Mouse (Mus musculus): ENCODE measurements around the gene Rhoj. TPM values are rescaled to one million over a fixed set of nuclear protein-coding genes. Genes with fewer than 3 reads are reported as not detected.

The Rhoj gene
- polyA plus RNA-seq (2015; fragmentation: Nextera tagmentation; extraction: Ambion mirVana): 64.0 and 69.3 TPM in 2 replicates

DNA sequence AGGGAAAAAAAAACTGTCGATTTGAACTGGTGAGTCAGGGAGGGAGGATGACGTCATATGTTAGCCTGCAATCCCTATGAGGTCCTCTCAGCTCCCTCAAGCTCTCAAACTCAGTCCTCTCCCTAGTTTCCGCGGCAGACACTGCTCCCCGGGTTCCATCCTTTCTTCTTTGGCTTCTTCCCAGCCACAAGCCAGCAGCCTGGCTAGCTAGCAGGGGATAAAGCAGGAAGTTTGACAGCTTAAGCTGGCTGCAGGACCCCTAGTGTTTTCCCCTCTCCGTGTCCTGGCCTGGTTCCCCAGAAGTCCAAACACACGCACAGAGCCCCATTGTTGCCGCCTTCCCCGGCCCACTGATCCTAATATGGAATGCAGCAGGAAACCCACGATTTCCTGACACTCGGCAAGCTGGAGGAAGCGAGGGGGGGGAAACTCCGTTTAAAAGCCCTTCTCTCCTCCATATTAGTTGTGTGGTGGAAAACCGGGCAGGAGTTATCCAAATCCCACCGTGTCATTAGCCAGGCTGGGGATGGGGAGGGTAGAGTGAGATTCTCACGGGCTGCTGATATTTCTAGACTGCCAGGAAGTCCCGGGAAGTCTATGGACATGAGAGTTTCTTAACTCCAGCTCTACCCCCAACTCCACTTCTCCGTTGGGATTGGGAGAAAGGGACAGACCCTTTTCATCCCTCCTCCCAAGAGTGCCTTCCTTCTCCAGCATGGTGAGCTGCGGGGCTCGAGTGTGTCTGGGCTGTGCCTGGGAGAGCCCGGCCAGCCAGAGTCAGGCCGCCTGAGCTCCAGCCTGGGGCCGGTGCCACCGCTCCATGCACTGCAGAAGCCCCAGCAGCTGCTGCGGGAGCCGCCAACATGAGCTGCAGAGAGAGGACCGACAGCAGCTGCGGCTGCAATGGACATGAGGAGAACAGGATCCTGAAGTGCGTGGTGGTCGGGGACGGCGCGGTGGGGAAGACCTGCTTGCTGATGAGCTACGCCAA, at the start of gene Rhoj:
Gene Rhoj (plus strand): TSS at position 362 of the 991 bp plus-strand sequence.
- H3K36me3 ChIP-seq: no peaks in the 10 kb centered on the region
- no peaks in the 10 kb centered on the region for H3K27me3 ChIP-seq
- H3K27ac ChIP-seq: peak within 1 kb of the TSS; percentile 97
- H3K4me3 ChIP-seq: peak within 1 kb of the TSS; percentile 60
- peaks cover 22% of the 10 kb centered on the region for H3K4me1 ChIP-seq
- no peaks in the 10 kb centered on the region for H3K9me3 ChIP-seq
- ATAC-seq (ENCODE audit: borderline replicate concordance, extremely low read depth, low FRiP score, low TSS enrichment): peak; percentile 86
- WGBS: 0% methylated on average over 34 of the region's 34 CpGs
- peak within 1 kb of the TSS; percentile 74 for H3K9ac ChIP-seq
- H3K4me2 ChIP-seq: peak within 1 kb of the TSS; percentile 89

DNA sequence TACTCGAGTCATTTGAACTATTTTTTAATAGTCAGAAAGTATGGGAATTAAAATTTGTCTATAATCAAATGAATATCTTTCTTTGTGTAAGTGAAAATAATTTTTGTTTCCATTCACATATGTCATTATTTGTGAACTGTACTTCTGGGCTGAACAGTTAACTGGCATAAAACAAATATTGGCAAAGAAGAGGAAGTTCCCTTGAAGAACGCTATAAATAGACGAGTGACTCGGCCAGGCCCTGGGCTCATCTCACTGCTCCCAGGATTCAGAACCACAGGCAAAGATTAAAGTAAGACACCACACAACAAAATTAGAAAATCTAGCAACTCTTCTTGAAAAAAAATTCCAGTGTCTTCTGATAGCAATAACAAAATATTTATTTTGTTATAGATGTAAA, 36.4 kb upstream of the Rhoj start:
- no peak for ATAC-seq (ENCODE audit: borderline replicate concordance, extremely low read depth, low FRiP score, low TSS enrichment)

DNA sequence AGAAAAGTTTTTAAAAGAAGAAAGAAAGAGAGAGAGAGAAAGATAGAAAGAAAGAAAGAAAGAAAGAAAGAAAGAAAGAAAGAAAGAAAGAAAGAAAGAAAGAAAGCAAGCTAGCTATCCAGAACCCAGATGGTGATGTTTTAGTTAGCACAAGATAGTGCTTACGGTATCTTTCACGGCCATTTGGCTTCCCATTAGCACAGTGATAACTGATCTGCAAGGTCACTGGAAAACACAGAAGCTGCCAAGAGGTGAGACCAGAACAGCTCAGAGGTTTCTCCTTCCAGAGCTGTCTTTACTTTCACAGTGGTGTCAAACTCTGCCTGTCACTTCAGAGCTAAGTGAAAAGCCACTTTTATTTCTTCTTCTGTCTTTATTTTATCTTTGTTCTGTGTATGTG, 32.4 kb upstream of the Rhoj start:
- no peak overlapping the region for H3K9ac ChIP-seq
- WGBS: 54% methylated on average over 2 of the region's 2 CpGs

More for the DNA sequence above, 36.4 kb upstream of the Rhoj start:
- H3K36me3 ChIP-seq: no peaks in the 10 kb centered on the region
- no peaks in the 10 kb centered on the region for H3K9me3 ChIP-seq
- H3K27ac ChIP-seq: no peak overlapping the region
- no peak overlapping the region for H3K9ac ChIP-seq
- H3K27me3 ChIP-seq: no peaks in the 10 kb centered on the region
- no peaks in the 10 kb centered on the region for H3K4me1 ChIP-seq
- no peak overlapping the region for H3K4me3 ChIP-seq
- 23% methylated on average over 4 of the region's 4 CpGs for WGBS
- no peak overlapping the region for H3K4me2 ChIP-seq

DNA sequence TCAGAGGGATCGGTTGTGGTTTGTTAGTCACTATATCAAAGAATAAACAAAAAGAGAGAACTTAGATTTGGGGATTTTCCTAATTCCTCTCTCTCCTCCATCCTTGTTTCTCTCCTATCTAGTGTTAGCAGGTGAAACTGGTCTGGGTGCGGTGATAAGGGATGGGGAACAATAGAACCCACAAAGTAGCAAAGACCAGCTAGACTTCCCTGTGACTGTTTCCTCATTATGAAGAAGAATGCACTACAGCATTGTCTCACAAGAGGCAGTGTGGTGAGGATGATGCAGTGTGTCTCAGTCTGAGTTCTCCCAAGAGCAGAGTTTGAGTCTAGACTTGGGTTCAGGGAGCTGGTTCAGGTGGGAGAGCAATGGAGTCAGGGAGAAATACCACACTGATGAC, 30.7 kb upstream of the Rhoj start:
- no peaks in the 10 kb centered on the region for H3K9me3 ChIP-seq
- no peak overlapping the region for H3K27ac ChIP-seq
- no peak overlapping the region for H3K9ac ChIP-seq
- H3K4me1 ChIP-seq: no peaks in the 10 kb centered on the region
- no peak for ATAC-seq (ENCODE audit: borderline replicate concordance, extremely low read depth, low FRiP score, low TSS enrichment)
- no peaks in the 10 kb centered on the region for H3K36me3 ChIP-seq
- 79% methylated on average over 2 of the region's 2 CpGs for WGBS
- no peak overlapping the region for H3K4me2 ChIP-seq
- no peaks in the 10 kb centered on the region for H3K27me3 ChIP-seq
- H3K4me3 ChIP-seq: no peak overlapping the region

More for the DNA sequence above, 32.4 kb upstream of the Rhoj start:
- H3K27ac ChIP-seq: no peak overlapping the region
- H3K36me3 ChIP-seq: no peaks in the 10 kb centered on the region
- H3K9me3 ChIP-seq: no peaks in the 10 kb centered on the region
- no peak for ATAC-seq (ENCODE audit: borderline replicate concordance, extremely low read depth, low FRiP score, low TSS enrichment)
- H3K4me2 ChIP-seq: no peak overlapping the region
- H3K4me3 ChIP-seq: no peak overlapping the region
- H3K4me1 ChIP-seq: no peaks in the 10 kb centered on the region
- no peaks in the 10 kb centered on the region for H3K27me3 ChIP-seq

DNA sequence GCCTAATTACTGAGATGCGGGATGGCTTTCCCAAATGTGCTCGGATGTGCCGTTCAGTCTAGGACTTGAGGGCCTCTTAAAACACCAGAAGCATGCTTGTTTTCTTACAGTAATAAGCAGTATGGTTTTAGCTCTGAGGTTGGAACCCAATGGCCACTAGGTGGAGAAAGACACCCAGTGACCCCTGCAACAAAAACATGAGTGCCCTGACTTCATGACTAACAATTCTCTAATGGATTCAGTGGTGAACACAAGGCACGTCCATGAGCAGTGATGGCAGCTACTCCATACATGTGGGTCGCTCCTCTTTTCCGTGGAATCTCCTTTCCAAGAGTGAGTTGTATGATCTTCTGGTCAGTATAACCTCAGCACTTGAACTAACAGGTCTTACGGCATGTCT, 27.6 kb upstream of the Rhoj start:
- H3K36me3 ChIP-seq: no peaks in the 10 kb centered on the region
- no peak for ATAC-seq (ENCODE audit: borderline replicate concordance, extremely low read depth, low FRiP score, low TSS enrichment)
- no peaks in the 10 kb centered on the region for H3K27me3 ChIP-seq
- no peak overlapping the region for H3K9ac ChIP-seq
- H3K4me3 ChIP-seq: no peak overlapping the region
- WGBS: 66% methylated on average over 7 of the region's 7 CpGs
- H3K9me3 ChIP-seq: no peaks in the 10 kb centered on the region
- no peak overlapping the region for H3K4me2 ChIP-seq
- H3K4me1 ChIP-seq: peaks cover 16% of the 10 kb centered on the region
- H3K27ac ChIP-seq: no peak overlapping the region

DNA sequence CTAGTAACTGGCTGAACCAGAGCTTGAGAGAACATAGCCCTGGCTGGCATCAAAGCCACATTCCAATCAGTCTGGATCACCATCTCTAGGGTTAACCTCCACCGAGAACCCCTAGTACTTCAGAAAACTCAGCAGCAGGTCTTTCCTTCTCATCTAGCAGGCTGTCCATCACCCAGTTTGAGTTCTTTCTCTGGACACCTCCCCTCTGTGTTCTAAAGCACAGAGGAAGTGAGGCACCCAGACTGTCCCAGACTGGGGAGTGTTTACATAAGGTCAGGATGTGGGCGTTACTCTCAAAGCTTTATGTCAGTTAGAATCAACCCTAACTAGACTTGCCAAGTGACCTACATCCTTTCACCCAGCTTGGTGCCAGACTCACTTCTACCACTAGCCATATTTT, 24.9 kb upstream of the Rhoj start:
- Histone ChIP-seq H3K27ac (no peak overlapping the region), H3K36me3 (no peaks in the 10 kb centered on the region), H3K9ac (no peak overlapping the region), H3K27me3 (no peaks in the 10 kb centered on the region), H3K4me1 (peaks cover 19% of the 10 kb centered on the region), H3K9me3 (no peaks in the 10 kb centered on the region), H3K4me3 (no peak overlapping the region), H3K4me2 (no peak overlapping the region)
- 7% methylated on average over 2 of the region's 2 CpGs for WGBS
- ATAC-seq (ENCODE audit: borderline replicate concordance, extremely low read depth, low FRiP score, low TSS enrichment): peak; percentile 84; the same call in 1 of the 2 replicates

DNA sequence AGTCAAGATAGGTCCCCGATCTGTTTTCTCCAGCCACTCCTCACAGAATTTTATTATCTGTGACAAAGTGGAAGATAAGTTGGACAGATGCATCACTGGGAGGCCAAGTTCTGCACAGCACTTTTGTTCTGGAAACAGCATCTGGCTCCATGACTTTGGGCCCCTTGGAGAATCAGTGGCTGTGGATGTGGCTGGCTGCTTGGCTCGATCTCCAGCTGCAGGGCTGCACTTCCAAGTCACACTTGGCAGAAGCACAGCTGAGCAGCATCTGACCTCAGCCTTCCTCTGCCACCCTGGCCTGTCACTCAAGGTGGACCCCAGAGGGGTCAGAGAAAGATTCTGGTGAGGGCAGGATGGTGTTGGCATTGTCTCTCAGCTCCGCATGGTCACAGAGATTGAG, 22.0 kb upstream of the Rhoj start:
- peak; percentile 17; the same call in 1 of the 2 replicates for ATAC-seq (ENCODE audit: borderline replicate concordance, extremely low read depth, low FRiP score, low TSS enrichment)
- H3K4me2 ChIP-seq: no peak overlapping the region
- 57% methylated on average over 3 of the region's 3 CpGs for WGBS

DNA sequence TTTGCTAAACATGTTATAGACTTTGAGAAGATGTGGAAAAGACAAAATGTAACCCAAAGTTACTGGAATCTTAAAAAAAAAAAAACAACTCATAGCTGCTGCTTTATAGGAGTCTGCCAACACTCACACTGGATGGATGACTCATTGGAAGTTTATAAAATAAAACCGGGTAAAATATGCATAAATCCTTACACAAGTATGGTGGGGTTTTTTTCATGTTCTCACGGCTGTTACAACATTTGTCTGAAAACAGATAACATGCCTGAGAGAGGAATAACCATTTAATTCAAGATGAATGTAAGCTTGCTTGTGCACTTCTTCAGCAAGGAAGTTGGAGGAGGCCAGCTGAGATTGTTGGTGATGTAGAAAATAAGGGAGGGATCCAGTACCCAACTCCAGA, 17.6 kb upstream of the Rhoj start:
- Histone ChIP-seq H3K4me3 (no peak overlapping the region), H3K27ac (no peak overlapping the region), H3K9ac (no peak overlapping the region), H3K4me2 (no peak overlapping the region), H3K27me3 (no peaks in the 10 kb centered on the region), H3K36me3 (no peaks in the 10 kb centered on the region), H3K9me3 (no peaks in the 10 kb centered on the region), H3K4me1 (0 out of 2 replicates have a peak, but pooled peaks cover 2% of the 10 kb centered on the region)
- no peak for ATAC-seq (ENCODE audit: borderline replicate concordance, extremely low read depth, low FRiP score, low TSS enrichment)
- 25% methylated on average over 2 of the region's 2 CpGs for WGBS

More for the DNA sequence above, 22.0 kb upstream of the Rhoj start:
- peaks cover 19% of the 10 kb centered on the region for H3K4me1 ChIP-seq
- H3K9me3 ChIP-seq: no peaks in the 10 kb centered on the region
- H3K9ac ChIP-seq: no peak overlapping the region
- no peak overlapping the region for H3K4me3 ChIP-seq
- H3K27me3 ChIP-seq: no peaks in the 10 kb centered on the region
- H3K27ac ChIP-seq: no peak overlapping the region
- no peaks in the 10 kb centered on the region for H3K36me3 ChIP-seq

DNA sequence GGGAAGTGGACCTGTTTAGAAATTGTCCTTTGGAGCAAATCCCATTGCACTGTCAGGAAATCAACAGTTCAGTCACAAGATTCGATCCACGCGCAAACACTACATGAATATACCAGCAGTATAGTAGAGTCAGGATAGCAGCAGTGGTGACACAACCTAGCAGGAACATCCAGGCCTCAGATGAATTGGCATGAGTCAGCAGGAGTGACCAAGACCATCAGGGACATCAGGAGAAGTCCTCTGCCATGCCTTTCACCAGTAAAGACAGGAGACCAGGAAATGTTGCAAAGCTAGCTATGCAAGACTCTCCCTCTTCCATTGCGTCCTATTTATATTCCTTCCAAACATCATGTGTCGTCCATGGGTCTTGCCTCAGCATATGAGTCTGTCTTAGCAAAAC, 16.6 kb upstream of the Rhoj start:
- Histone ChIP-seq H3K9ac (no peak overlapping the region), H3K27ac (no peak overlapping the region), H3K27me3 (no peaks in the 10 kb centered on the region), H3K4me2 (no peak overlapping the region), H3K4me1 (no peaks in the 10 kb centered on the region), H3K9me3 (no peaks in the 10 kb centered on the region), H3K36me3 (no peaks in the 10 kb centered on the region), H3K4me3 (no peak overlapping the region)
- WGBS: 94% methylated on average over 5 of the region's 5 CpGs
- no peak for ATAC-seq (ENCODE audit: borderline replicate concordance, extremely low read depth, low FRiP score, low TSS enrichment)

DNA sequence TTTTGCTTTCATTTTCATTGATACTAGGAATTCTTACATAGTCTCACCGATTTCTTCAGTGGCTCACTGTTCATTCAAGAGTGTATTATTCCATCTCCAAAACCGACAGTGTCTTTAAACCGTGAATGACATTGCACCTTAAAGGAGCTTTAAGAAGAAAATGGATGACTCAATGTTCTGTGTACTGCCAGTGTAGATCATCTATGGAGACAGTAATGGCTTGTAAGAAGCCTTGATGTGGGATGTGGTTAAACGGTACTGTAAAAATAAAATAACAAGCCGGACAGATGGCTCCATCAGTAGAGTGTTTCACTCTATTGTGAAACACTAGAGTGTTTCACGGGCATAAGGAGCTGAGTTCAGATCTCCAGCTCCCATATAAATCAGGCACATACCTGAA, 15.2 kb upstream of the Rhoj start:
- no peaks in the 10 kb centered on the region for H3K27me3 ChIP-seq
- no peak overlapping the region for H3K4me2 ChIP-seq
- H3K36me3 ChIP-seq: no peaks in the 10 kb centered on the region
- WGBS: 82% methylated on average over 6 of the region's 6 CpGs
- H3K9ac ChIP-seq: no peak overlapping the region
- no peaks in the 10 kb centered on the region for H3K9me3 ChIP-seq
- no peak overlapping the region for H3K4me3 ChIP-seq
- H3K27ac ChIP-seq: no peak overlapping the region
- ATAC-seq (ENCODE audit: borderline replicate concordance, extremely low read depth, low FRiP score, low TSS enrichment): no peak
- H3K4me1 ChIP-seq: no peaks in the 10 kb centered on the region

DNA sequence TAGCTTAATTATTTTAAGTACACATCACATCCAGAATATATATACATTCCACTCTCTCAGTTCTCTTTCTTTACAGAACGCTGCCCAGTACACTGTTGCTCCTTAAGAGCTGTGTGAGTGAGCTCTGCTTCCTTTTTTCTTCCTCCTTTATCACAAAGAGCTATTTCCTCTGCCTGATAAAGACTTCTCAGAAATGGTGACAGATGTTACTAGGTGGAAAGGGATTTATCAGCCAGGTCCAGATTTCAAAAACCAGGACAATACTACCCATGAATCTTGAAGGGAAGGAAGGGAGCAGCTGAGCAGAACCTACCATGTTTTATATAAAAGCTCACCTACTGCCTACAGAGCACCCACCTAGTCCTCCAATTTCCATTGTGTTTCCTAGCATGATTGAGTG, 8.3 kb upstream of the Rhoj start:
- Histone ChIP-seq H3K4me2 (no peak overlapping the region), H3K27ac (no peak overlapping the region), H3K27me3 (no peaks in the 10 kb centered on the region), H3K9me3 (no peaks in the 10 kb centered on the region), H3K4me1 (no peaks in the 10 kb centered on the region), H3K36me3 (no peaks in the 10 kb centered on the region), H3K4me3 (no peak overlapping the region), H3K9ac (no peak overlapping the region)
- WGBS: 16% methylated on average over 1 of the region's 1 CpGs
- no peak for ATAC-seq (ENCODE audit: borderline replicate concordance, extremely low read depth, low FRiP score, low TSS enrichment)

DNA sequence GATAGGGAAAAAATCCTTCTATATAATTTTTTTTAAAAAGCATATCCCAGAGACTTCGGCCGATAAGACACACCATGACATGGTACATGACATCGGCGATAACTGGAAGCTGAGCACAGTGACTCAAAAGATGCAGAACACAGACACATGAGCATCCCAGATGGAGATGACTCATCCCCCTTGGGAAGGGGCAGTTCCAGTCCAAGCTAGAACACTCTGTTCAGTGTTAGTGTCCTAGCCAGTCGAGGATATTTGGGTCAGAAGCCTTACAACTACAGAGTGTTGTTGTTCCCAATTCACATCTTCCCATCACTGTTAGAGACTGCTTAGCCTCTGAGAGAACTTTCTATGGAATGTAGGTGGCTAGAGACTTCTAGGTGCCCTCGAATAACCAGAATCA, 4.0 kb upstream of the Rhoj start:
- H3K4me2 ChIP-seq: no peak overlapping the region
- no peaks in the 10 kb centered on the region for H3K27me3 ChIP-seq
- H3K4me3 ChIP-seq: no peak overlapping the region
- no peak overlapping the region for H3K9ac ChIP-seq
- peaks cover 4% of the 10 kb centered on the region; the same call in 1 of the 2 replicates for H3K4me1 ChIP-seq
- no peak for ATAC-seq (ENCODE audit: borderline replicate concordance, extremely low read depth, low FRiP score, low TSS enrichment)
- no peaks in the 10 kb centered on the region for H3K36me3 ChIP-seq
- no peak overlapping the region for H3K27ac ChIP-seq
- H3K9me3 ChIP-seq: no peaks in the 10 kb centered on the region
- WGBS: 86% methylated on average over 6 of the region's 6 CpGs

Measured in lung, embryonic 15.5 days (tissue).